Mouse (Mus musculus) forebrain, embryonic 10.5 days (tissue): ENCODE results near the gene Rps26. TPM values are rescaled to one million over a fixed set of nuclear protein-coding genes. Genes with fewer than 3 reads are reported as not detected.
"Not testable (repeated sequence)": the region's sequence is repeated elsewhere in the genome, so short reads cannot be mapped to it uniquely, and the experiment has no call there.

Experiments
- DNase-seq: peaks from one replicate; pipeline ENCODE4 v3.0.0-alpha.2; 2017; ENCODE audit warnings: low spot score; ENCODE audit errors: extremely low spot score
- H3K27ac ChIP-seq: fragments of 300-500 bp; sonication (generic); 2 replicates; pipeline ENCODE4 v1.5.1; 2016; ENCODE audit warnings: mild to moderate bottlenecking
- H3K27me3 ChIP-seq: fragments of 300-500 bp; sonication (generic); 2 replicates; pipeline ENCODE4 v1.6.1; 2016; ENCODE audit warnings: mild to moderate bottlenecking; ENCODE audit not compliant: poor library complexity, severe bottlenecking
- H3K36me3 ChIP-seq: fragments of 300-500 bp; sonication (generic); replicated peaks from 2 replicates; pipeline ENCODE4 v1.6.1; 2016; ENCODE audit warnings: mild to moderate bottlenecking, moderate library complexity
- H3K4me1 ChIP-seq: fragments of 300-500 bp; sonication (generic); 2 replicates; pipeline ENCODE4 v1.6.1; 2016
- H3K4me3 ChIP-seq: fragments of 300-500 bp; sonication (generic); 2 replicates; pipeline ENCODE4 v1.5.1; 2016; ENCODE audit warnings: mild to moderate bottlenecking, moderate library complexity
- H3K9me3 ChIP-seq: fragments of 300-500 bp; sonication (generic); 2 replicates; pipeline ENCODE4 v1.6.1; 2016; ENCODE audit warnings: mild to moderate bottlenecking, moderate library complexity
- WGBS: fragments of 180-500 bp; shearing (Covaris S2); methylation state at CpG from one replicate; pipeline ENCODE4 v1.1.7; 2016; 5-methylcytosine and 5-hydroxymethylcytosine counted together
- polyA plus RNA-seq: library from polyadenylated mRNA; unstranded; fragments of >200 nt; fragmentation: Nextera tagmentation; extraction: Ambion mirVana; gene quantifications from 2 replicates; pipeline ENCODE4 v1.2.1, GENCODE M21; 2016

Gene Rps26
- polyA plus RNA-seq, 1 experiment from 2014 or later = 574 TPM

- no peak overlapping the region for H3K4me3 ChIP-seq
- peaks cover 7% of the 10 kb centered on the region; the same call in 1 of the 2 replicates for H3K27me3 ChIP-seq
- no peak overlapping the region for H3K27ac ChIP-seq
- peaks cover 13% of the 10 kb centered on the region for H3K4me1 ChIP-seq
- H3K36me3 ChIP-seq = peaks cover 56% of the 10 kb centered on the region
- no peaks in the 10 kb centered on the region for H3K9me3 ChIP-seq
- 96% methylated on average over 13 of the region's 13 CpGs for WGBS
- DNase-seq = no peak
Observed at GRCm38 (mm10) chr10:128635697-128636096, 9.2 kb upstream of the Rps26 start.

DNA sequence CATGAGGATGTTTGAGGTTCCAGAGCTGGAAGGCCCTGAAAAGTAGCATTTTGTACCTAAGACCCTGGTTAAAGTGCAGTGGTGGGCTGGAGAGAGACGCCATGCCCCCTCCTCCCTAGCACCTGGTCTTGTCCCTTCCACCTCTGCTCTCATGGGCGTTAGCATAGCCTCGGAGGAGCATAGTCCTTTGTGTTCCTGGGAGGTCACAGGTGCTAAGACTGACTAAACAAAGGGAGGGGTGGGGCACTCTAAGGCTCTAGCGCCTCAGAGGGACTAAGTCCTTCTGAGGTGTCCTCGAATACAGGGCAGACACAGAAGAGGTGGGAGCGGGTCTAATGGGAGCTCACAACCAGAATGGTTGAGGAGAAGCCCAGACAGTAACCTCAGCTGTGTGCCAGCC, 5.0 kb upstream of the Rps26 start:
- Histone ChIP-seq H3K9me3 (no peaks in the 10 kb centered on the region), H3K4me1 (peaks cover 2% of the 10 kb centered on the region), H3K36me3 (peaks cover 33% of the 10 kb centered on the region), H3K27me3 (peaks cover 6% of the 10 kb centered on the region; the same call in 1 of the 2 replicates), H3K4me3 (no peak overlapping the region), H3K27ac (no peak overlapping the region)
- DNase-seq = no peak
- WGBS = 16% methylated on average over 6 of the region's 6 CpGs

- H3K27ac ChIP-seq, H3K27me3 ChIP-seq, H3K4me3 ChIP-seq, H3K4me1 ChIP-seq, DNase-seq, H3K9me3 ChIP-seq: not testable (repeated sequence)
- 83% methylated on average over 5 of the region's 5 CpGs for WGBS
- peaks cover 23% of the 10 kb centered on the region for H3K36me3 ChIP-seq
Observed at GRCm38 (mm10) chr10:128630306-128630705, 3.8 kb upstream of the Rps26 start.

DNA sequence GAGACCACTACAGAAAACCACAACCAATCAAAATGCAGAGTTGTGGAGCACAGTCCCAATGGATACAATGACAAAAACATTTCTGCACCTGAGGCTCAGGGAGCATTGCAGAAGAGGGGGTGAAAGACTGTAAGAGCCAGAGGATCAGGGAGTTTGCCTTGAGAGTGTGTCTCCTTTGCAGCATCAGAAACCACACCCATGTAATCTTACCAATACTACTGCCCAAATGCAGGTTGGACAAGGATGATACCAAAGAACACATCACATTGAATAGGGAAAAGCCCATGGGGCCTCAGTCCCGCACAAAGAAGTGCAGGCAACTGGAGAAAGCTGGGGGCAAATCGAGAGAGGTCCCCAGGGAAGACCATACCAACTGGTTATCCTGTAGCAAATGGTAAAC, 3.2 kb upstream of the Rps26 start:
- Histone ChIP-seq H3K27ac (no peak overlapping the region), H3K9me3 (no peaks in the 10 kb centered on the region), H3K27me3 (no peaks in the 10 kb centered on the region), H3K4me1 (peaks cover 9% of the 10 kb centered on the region), H3K36me3 (peaks cover 24% of the 10 kb centered on the region), H3K4me3 (no peak overlapping the region)
- 91% methylated on average over 2 of the region's 2 CpGs for WGBS
- DNase-seq = no peak

DNA sequence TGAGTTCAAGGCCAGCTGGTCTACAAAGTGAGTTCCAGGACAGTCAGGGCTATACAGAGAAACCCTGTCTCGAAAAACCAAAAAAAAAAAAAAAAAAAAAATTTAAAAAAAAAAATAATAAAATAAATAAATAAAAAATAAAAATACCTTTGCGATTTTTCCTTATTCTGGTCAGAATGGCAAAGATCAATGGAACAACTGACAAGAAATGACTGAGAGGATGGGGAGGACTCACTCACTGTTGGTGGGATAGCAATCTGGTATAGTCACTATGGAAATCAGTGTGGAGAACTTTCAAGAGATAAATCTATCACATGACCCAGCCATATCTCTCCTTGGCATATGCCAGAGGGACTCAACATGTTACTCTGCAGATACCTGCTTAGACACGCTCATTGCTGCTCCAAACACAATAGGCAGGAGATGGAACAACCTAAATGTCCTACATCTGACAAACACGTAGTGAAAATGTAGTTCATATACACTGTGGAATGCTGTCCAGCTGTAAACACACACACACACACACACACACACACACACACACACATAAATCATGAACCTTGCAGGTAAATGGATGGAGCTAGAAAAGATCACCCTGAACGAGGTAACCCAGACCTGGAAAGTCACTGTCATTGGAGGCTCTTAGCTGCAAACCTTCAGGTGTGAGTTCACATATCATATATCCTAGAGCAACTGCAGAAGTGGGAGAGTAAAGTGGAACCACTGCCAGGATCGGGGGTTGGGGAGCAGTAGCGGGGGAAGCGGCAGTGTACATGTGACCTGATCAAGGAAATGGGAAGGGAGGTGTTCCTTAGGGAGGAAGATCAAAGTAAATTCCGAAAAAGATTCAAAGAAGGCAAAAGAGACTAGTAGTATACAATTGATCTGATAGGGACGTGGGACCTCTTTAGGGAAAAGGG, 1.1 kb upstream of the Rps26 start:
- no peak overlapping the region for H3K4me3 ChIP-seq
- peaks cover 30% of the 10 kb centered on the region for H3K36me3 ChIP-seq
- H3K9me3 ChIP-seq = no peaks in the 10 kb centered on the region
- H3K4me1 ChIP-seq = peaks cover 10% of the 10 kb centered on the region
- no peak overlapping the region for H3K27ac ChIP-seq
- H3K27me3 ChIP-seq = no peaks in the 10 kb centered on the region
- DNase-seq = no peak
- 87% methylated on average over 10 of the region's 10 CpGs for WGBS

DNA sequence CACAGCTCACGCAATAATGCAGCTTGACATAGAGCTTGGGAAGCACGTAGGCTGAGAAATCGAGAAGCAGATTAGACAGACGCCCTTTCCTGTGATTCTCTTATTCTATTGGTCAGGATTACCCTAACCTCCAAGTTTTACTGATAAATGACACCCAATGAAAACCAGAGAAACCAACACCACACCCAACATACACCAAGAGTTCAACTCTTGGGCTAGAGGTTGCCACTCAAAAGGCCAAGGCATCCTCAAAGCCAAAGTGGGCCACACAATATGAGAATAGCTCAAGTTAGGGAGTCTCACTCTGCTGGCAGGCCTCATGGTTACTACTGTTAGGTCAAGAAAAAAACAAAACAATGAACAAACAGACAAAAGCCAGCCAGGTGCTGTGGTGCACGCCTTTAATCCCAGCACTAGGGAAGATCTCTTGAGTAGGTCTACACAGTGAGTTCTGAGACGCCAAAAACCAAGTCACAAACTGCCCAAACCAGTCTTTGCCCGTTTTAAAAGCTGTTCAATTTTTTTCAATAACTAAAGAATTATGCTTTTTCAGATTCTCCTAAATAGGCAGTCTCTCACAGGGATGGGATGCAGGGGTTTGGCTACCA, 1.2 kb downstream of the Rps26 start:
- H3K4me1 ChIP-seq = peaks cover 10% of the 10 kb centered on the region
- H3K9me3 ChIP-seq = no peaks in the 10 kb centered on the region
- 44% methylated on average over 7 of the region's 7 CpGs for WGBS
- no peak for DNase-seq
- peaks cover 35% of the 10 kb centered on the region for H3K36me3 ChIP-seq
- peak overlapping the region; percentile 94 for H3K27ac ChIP-seq
- peak overlapping the region; percentile 71 for H3K4me3 ChIP-seq
- no peaks in the 10 kb centered on the region for H3K27me3 ChIP-seq

DNA sequence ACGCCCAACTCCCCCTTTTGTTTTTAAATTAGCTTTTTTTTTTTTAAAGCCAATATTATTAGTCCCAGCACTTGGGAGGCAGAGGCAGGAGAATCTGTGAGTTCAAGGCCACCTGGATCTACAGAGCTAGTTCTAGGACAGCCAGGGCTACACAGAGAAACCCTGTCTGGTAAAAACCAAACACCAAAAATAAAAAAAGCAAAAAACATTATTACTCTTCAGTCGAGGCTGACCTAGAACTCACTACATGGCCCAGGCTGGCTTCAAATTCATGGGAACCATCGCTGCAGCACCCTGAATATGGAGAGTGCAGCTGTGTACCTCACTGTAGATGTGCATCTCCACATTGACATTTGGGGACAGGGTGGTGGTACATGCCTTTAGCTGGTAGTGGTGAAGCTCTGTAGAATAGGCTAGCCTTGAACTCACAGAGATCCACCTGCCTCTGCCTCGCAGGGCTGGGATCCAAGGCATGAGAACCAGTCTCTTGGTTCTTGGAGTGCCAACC, 3.4 kb downstream of the Rps26 start:
- DNase-seq, H3K27ac ChIP-seq, H3K9me3 ChIP-seq, H3K27me3 ChIP-seq, H3K4me3 ChIP-seq: not testable (repeated sequence)
- 84% methylated on average over 4 of the region's 4 CpGs for WGBS
- H3K4me1 ChIP-seq = peaks cover 10% of the 10 kb centered on the region
- H3K36me3 ChIP-seq = peaks cover 35% of the 10 kb centered on the region

DNA sequence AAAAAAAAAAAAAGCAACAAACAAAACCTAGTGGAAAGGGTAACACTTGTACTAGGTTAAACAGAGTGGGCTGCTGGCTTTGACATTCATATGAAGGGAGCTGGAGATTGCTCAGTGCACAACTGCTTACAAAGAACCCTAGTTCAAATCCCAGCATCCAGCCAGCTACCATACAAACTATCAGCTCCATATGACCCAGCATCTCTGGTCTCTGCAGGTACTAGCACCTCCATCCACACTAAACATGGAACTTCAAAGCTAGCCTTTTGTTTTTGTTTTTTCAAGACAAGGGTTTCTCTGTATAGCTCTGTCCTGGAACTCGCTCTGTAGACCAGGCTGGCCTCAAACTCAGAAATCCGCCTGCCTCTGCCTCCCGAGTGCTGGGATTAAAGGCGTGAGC, 3.8 kb downstream of the Rps26 start:
- H3K4me3 ChIP-seq = no peak overlapping the region
- no peak for DNase-seq
- 83% methylated on average over 4 of the region's 4 CpGs for WGBS
- peaks cover 35% of the 10 kb centered on the region for H3K36me3 ChIP-seq
- peaks cover 10% of the 10 kb centered on the region for H3K4me1 ChIP-seq
- no peaks in the 10 kb centered on the region for H3K9me3 ChIP-seq
- H3K27ac ChIP-seq = no peak overlapping the region
- no peaks in the 10 kb centered on the region for H3K27me3 ChIP-seq

GRCm38 (mm10) chr10:128621986-128622520, 4.5 kb downstream of the Rps26 start:
- no peak for DNase-seq
- no peak overlapping the region for H3K4me3 ChIP-seq
- WGBS = 77% methylated on average over 3 of the region's 3 CpGs
- no peak overlapping the region for H3K27ac ChIP-seq
- no peaks in the 10 kb centered on the region for H3K27me3 ChIP-seq
- peaks cover 35% of the 10 kb centered on the region for H3K36me3 ChIP-seq
- peaks cover 10% of the 10 kb centered on the region for H3K4me1 ChIP-seq
- H3K9me3 ChIP-seq = no peaks in the 10 kb centered on the region

DNA sequence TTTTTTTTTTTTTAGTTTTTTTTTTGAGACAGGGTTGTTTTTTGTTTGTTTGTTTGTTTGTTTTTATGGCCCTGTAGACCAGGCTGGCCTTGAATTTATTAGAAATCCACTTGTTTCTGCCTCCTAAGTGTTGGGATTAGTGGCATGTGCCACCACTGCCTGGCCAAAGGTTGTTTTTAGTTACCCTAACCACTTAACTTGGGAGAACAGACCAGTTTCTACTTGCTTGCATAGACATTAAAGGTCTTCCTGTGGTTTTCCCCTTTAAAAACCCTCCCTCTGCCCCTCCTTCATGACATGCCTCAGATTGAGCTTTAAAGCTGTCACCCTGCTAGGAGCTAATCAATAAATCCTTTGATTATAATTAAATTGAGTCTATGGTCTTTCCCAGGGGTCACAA, 6.3 kb downstream of the Rps26 start:
- H3K36me3 ChIP-seq = peaks cover 31% of the 10 kb centered on the region
- no peak overlapping the region for H3K27ac ChIP-seq
- no peaks in the 10 kb centered on the region for H3K9me3 ChIP-seq
- DNase-seq = no peak
- H3K4me1 ChIP-seq = peaks cover 7% of the 10 kb centered on the region
- no peaks in the 10 kb centered on the region for H3K27me3 ChIP-seq
- no peak overlapping the region for H3K4me3 ChIP-seq

GRCm38 (mm10) chr10:128619148-128619547, 7.4 kb downstream of the Rps26 start:
- not testable (repeated sequence) for H3K4me3 ChIP-seq, H3K4me1 ChIP-seq, DNase-seq, H3K27ac ChIP-seq, H3K9me3 ChIP-seq, H3K27me3 ChIP-seq
- H3K36me3 ChIP-seq = peaks cover 20% of the 10 kb centered on the region
- WGBS = 87% methylated on average over 5 of the region's 5 CpGs

DNA sequence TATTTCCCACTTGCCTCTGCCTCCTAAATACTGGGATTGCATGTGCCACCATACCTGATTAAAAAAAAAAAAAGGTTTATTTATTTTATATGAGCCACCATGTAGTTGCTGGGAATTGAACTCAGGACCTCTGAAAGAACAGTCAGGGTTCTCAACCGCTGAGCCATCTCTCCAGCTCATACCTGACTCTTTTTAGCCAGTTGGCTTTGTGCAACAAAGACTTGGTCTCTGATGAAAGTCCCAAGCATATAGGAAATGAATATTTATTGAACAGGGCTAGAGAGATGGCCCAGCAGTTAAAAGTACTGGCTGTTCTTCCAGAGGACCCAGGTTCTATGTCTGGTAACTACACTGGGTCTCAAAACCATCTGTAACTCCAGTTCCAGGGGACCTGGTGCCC, 8.0 kb downstream of the Rps26 start:
- DNase-seq = no peak
- no peak overlapping the region for H3K27ac ChIP-seq

More for the DNA sequence above, 8.0 kb downstream of the Rps26 start:
- H3K4me1 ChIP-seq = no peaks in the 10 kb centered on the region
- H3K27me3 ChIP-seq = peaks cover 2% of the 10 kb centered on the region; the same call in 1 of the 2 replicates
- H3K9me3 ChIP-seq = no peaks in the 10 kb centered on the region
- peaks cover 14% of the 10 kb centered on the region for H3K36me3 ChIP-seq
- WGBS = 91% methylated on average over 1 of the region's 1 CpGs
- H3K4me3 ChIP-seq = no peak overlapping the region
